Mouse (Mus musculus) lung, postnatal 0 days (tissue): ENCODE measurements around the gene Nmnat2. TPM values are rescaled to one million over a fixed set of nuclear protein-coding genes. Genes with fewer than 3 reads are reported as not detected.

ENCODE experiments used
- ATAC-seq: fragments of 200-750 bp; cut with Nextera tagmentation; 2 replicates; pipeline ENCODE4 v1.8.0; 2017; ENCODE audit warnings: moderate library complexity
- DNase-seq: peaks from one replicate; pipeline ENCODE4 v3.0.0-alpha.2; 2016; ENCODE audit warnings: low spot score
- H3K27ac ChIP-seq: fragments of 300-500 bp; sonication (generic); 2 replicates; pipeline ENCODE4 v1.5.1; 2014; ENCODE audit warnings: antibody characterized with exemption, mild to moderate bottlenecking, low read length, mixed read lengths
- H3K27me3 ChIP-seq: fragments of 300-500 bp; sonication (generic); replicated peaks from 2 replicates; pipeline ENCODE4 v1.6.1; 2014; ENCODE audit warnings: low read length, mixed read lengths; ENCODE audit not compliant: insufficient read depth
- H3K36me3 ChIP-seq: fragments of 300-500 bp; sonication (generic); 2 replicates; pipeline ENCODE4 v1.6.1; 2014; ENCODE audit warnings: low read length, mixed read lengths; ENCODE audit not compliant: insufficient read depth
- H3K4me1 ChIP-seq: fragments of 300-500 bp; sonication (generic); 2 replicates; pipeline ENCODE4 v1.6.1; 2014; ENCODE audit warnings: antibody characterized with exemption, low read depth, low read length, mixed read lengths; ENCODE audit not compliant: insufficient read depth
- H3K4me2 ChIP-seq: fragments of 300-500 bp; sonication (generic); replicated peaks from 2 replicates; pipeline ENCODE4 v1.6.1; 2014; ENCODE audit warnings: low read depth, mild to moderate bottlenecking, low read length, moderate library complexity, mixed read lengths
- H3K4me3 ChIP-seq: fragments of 300-500 bp; sonication (generic); 2 replicates; pipeline ENCODE4 v1.5.1; 2014; ENCODE audit warnings: low read depth, low read length
- H3K9ac ChIP-seq: fragments of 300-500 bp; sonication (generic); replicated peaks from 2 replicates; pipeline ENCODE4 v1.6.1; 2014; ENCODE audit warnings: low read depth, mild to moderate bottlenecking
- H3K9me3 ChIP-seq: fragments of 300-500 bp; sonication (generic); 2 replicates; pipeline ENCODE4 v1.6.1; 2016; ENCODE audit warnings: low read length, mixed read lengths
- CTCF ChIP-seq: IDR thresholded peaks from 2 replicates; pipeline ENCODE4 v1.5.1; 2016; ENCODE audit warnings: antibody characterized with exemption, mild to moderate bottlenecking
- EP300 ChIP-seq: IDR thresholded peaks from 2 replicates; pipeline ENCODE4 v1.6.1; 2016; ENCODE audit warnings: antibody characterized with exemption, mild to moderate bottlenecking, control low read depth
- WGBS: fragments of 180-500 bp; shearing (Covaris S2); extraction: QIAGEN DNeasy Blood & Tissue Kit; methylation state at CpG from one replicate; pipeline ENCODE4 v1.1.7; 2014; 5-methylcytosine and 5-hydroxymethylcytosine counted together
- polyA plus RNA-seq: library from polyadenylated mRNA; unstranded; fragments of >200 nt; fragmentation: Nextera tagmentation; extraction: Ambion mirVana; gene quantifications from 2 replicates; pipeline ENCODE4 v1.2.1, GENCODE M21; 2015

The Nmnat2 gene
- polyA plus RNA-seq, 1 experiment from 2014 or later: 4.8 TPM

DNA sequence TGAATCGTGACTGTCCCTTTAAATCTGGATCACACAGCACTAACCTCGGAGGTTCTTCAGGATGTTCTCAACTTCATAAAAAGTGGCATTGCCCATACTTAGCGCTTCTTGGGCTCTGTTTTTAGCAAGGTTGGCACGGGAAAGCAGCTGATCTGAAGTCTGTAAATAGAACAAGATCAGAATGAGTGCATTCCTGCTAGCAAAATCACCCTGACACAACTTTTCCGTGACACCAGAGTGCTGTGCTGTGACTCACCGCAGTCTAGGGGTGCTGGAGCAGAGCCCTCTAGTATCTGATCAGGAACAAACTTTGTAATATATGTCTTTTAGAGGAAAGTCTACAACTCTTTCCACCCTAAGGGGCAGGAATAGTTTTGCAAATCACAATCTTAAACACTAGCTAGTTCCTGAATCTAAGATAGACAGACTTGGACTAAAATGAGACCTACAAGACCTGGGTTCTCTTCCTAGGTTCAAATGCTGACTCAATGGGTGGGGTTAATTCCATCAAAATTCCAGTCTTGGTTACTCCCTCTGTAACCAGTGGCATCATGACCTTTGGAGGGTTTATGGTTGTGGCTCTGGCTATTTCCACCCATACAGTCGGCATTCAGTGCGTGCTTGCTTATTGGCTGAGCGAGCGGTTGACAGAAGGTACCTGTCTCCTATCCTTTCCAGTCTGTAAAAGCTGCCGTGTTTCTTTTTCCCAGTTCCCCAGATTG lies 175.4 kb downstream of the Nmnat2 start:
- H3K9ac ChIP-seq: no peak overlapping the region
- H3K4me2 ChIP-seq: no peak overlapping the region
- ATAC-seq (peak; percentile 83), DNase-seq (peak; percentile 96)
- H3K27me3 ChIP-seq: no peaks in the 10 kb centered on the region
- H3K27ac ChIP-seq: peak overlapping the region; percentile 76
- H3K36me3 ChIP-seq: no peaks in the 10 kb centered on the region
- WGBS: 53% methylated on average over 11 of the region's 11 CpGs
- H3K4me1 ChIP-seq: peaks cover 32% of the 10 kb centered on the region
- H3K9me3 ChIP-seq: no peaks in the 10 kb centered on the region
- no peak overlapping the region for H3K4me3 ChIP-seq
- no peak for TF ChIP-seq CTCF
- TF ChIP-seq EP300: peak; percentile 100

DNA sequence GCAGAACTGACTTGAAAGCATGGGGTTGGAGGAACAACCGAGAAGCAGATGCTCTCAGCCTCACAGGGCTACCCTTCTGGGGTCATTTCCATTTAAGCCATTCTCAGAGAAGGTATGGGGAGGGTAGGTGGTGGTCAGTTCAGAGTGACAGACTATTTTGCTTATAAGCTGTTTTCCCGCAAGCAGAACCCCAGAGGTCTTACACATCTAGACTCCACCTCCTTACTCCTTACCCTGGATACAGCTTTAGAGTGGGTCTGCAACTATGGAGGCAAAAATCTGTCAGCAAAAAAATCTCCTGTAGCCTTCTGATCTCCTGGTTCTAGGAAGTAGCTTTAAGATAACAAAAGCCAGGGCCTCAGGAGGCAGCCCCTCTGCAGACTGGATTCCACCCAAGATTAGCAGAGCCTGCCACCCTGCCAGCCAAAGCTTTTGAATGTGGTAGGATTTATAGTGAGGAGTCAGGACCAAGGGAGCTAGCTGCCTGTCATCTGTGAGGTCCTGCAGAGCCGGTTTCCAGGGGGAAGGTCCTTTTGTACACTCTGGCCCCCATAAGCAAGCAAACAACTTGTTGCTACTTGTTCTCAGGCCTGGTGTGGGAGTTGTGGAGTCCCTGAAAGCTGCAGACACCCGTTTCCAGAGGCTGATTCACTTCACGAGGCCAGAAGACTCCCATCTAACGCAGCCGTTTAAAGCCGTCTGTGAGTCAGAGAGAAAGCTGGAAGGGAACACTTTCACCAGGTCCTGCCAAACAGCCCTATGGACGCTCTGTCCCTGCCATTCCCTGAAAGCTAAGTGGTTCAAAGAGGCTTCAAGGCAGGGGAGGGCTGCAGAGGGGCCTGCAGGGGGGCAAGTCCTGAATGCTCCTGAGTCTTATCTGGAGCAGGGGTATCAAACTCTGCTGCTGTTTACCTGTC lies 179.3 kb downstream of the Nmnat2 start:
- ATAC-seq: peak; percentile 77
- no peaks in the 10 kb centered on the region for H3K36me3 ChIP-seq
- H3K4me3 ChIP-seq: no peak overlapping the region
- no peaks in the 10 kb centered on the region for H3K9me3 ChIP-seq
- no peak overlapping the region for H3K9ac ChIP-seq
- H3K27ac ChIP-seq: peak overlapping the region; percentile 85
- no peak for TF ChIP-seq CTCF
- TF ChIP-seq EP300: peak; percentile 91
- no peaks in the 10 kb centered on the region for H3K27me3 ChIP-seq
- H3K4me2 ChIP-seq: no peak overlapping the region
- peak; percentile 93 for DNase-seq
- 26% methylated on average over 9 of the region's 9 CpGs for WGBS
- H3K4me1 ChIP-seq: peaks cover 5% of the 10 kb centered on the region; the same call in 1 of the 2 replicates

DNA sequence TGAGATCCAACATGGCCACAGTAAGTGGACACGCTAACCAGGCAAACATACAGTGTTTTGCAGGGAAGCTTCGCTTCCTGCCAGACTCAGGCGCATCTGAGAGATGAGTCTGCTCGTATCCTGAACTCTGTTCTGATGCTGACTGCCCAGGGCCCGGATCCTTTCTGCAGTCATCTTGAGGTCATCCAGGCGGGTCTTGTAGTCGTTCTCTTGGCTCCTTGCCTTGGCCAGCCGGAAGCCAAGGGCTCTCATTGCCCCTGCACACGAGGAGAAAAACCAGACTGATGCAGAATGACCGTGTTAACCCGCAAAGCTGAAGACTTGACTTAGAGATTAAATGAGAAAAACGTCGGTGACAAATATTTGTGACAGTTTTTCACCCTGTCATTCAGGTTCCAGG lies 181.9 kb downstream of the Nmnat2 start:
- TF ChIP-seq EP300 (no peak), CTCF (no peak)
- no peak overlapping the region for H3K4me3 ChIP-seq
- DNase-seq: no peak
- ATAC-seq: no peak
- H3K27ac ChIP-seq: no peak overlapping the region
- H3K9ac ChIP-seq: no peak overlapping the region
- H3K9me3 ChIP-seq: no peaks in the 10 kb centered on the region
- no peaks in the 10 kb centered on the region for H3K27me3 ChIP-seq
- H3K36me3 ChIP-seq: no peaks in the 10 kb centered on the region
- H3K4me2 ChIP-seq: no peak overlapping the region
- 37% methylated on average over 13 of the region's 13 CpGs for WGBS
- peaks cover 6% of the 10 kb centered on the region; the same call in 1 of the 2 replicates for H3K4me1 ChIP-seq

DNA sequence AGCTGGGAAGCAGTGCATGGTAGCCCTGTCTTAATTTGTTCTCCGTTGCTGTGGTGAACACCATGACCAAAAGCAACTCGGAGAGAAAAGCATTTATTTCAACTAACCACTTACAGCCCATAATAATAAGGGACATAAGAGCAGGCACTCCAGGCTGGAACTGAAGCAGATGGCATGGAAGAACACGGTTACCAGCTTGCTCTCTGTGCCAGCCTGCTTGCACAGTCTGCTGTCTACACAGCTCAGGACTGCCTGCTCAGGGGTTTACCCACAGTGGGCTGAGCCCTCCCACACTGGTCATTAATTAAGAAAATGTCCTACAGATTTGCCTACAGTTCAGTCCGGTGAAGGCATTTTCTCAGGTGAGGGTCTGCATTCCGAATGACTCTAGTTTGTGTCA lies 183.7 kb downstream of the Nmnat2 start:
- H3K27me3 ChIP-seq: no peaks in the 10 kb centered on the region
- no peaks in the 10 kb centered on the region for H3K9me3 ChIP-seq
- no peak overlapping the region for H3K4me2 ChIP-seq
- H3K27ac ChIP-seq: no peak overlapping the region
- TF ChIP-seq EP300 (no peak), CTCF (no peak)
- no peaks in the 10 kb centered on the region for H3K36me3 ChIP-seq
- H3K9ac ChIP-seq: no peak overlapping the region
- ATAC-seq (no peak), DNase-seq (no peak)
- peaks cover 6% of the 10 kb centered on the region; the same call in 1 of the 2 replicates for H3K4me1 ChIP-seq
- 60% methylated on average over 5 of the region's 5 CpGs for WGBS
- H3K4me3 ChIP-seq: no peak overlapping the region

DNA sequence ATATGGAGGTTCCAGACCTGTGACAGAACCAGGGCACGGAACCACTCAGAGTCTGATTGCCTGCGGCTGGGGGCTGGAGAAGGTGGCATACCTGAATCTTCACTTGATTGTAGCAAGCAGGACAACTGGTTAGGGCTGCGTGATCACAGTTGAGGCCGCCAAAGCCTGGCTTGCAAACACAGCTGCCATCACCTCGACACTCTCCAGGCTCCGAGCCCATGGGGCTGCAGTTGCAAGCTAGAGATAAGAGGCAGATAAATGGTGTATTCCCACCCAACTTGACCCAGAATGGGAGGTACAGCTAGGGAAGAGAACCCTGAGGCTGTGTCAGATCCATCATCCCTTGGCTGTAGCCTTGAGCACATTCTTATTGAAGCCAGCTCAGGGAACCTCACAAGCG lies 184.8 kb downstream of the Nmnat2 start:
- DNase-seq (no peak), ATAC-seq (no peak)
- Histone ChIP-seq H3K36me3 (no peaks in the 10 kb centered on the region), H3K4me1 (0 out of 2 replicates have a peak, but pooled peaks cover 6% of the 10 kb centered on the region), H3K27me3 (no peaks in the 10 kb centered on the region), H3K4me2 (no peak overlapping the region), H3K9ac (no peak overlapping the region), H3K9me3 (no peaks in the 10 kb centered on the region), H3K4me3 (no peak overlapping the region), H3K27ac (no peak overlapping the region)
- WGBS: 54% methylated on average over 7 of the region's 7 CpGs
- TF ChIP-seq CTCF (no peak), EP300 (no peak)

DNA sequence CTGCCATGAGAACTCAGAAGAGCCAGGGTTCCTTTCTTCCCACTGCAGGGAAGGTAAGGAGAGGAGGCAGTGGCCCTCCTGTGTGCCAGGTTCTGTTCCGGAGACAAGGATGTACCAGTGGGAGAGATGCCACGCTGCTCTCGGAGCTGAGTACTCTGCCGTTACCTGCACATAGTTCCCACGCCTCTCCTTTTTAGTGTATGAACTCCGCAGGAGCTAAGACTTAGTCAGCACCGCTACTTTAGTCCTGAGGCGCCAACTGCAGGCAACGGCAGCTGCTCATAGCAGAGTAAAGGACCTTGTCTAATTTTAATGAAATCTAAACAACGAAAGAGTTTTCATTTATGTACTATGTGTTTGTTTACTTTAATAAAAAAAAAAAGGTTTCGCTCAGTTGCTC lies 185.5 kb downstream of the Nmnat2 start:
- TF ChIP-seq EP300 (no peak), CTCF (no peak)
- no peak overlapping the region for H3K4me3 ChIP-seq
- WGBS: 36% methylated on average over 11 of the region's 11 CpGs
- no peaks in the 10 kb centered on the region for H3K27me3 ChIP-seq
- no peak overlapping the region for H3K9ac ChIP-seq
- DNase-seq: no peak
- H3K27ac ChIP-seq: peak overlapping the region; percentile 75
- peak; percentile 11; the same call in 1 of the 2 replicates for ATAC-seq
- H3K36me3 ChIP-seq: no peaks in the 10 kb centered on the region
- H3K9me3 ChIP-seq: no peaks in the 10 kb centered on the region
- H3K4me1 ChIP-seq: 0 out of 2 replicates have a peak, but pooled peaks cover 6% of the 10 kb centered on the region
- H3K4me2 ChIP-seq: no peak overlapping the region
